Mouse (Mus musculus) left cerebral cortex, postnatal 10 days (tissue): ENCODE results near the gene Smg6. TPM values are rescaled to one million over a fixed set of nuclear protein-coding genes. Genes with fewer than 3 reads are reported as not detected.
A peak's percentile ranks its signal among the peaks of the same experiment; 100 is the strongest.
"Not testable (repeated sequence)": the region's sequence is repeated elsewhere in the genome, so short reads cannot be mapped to it uniquely, and the experiment has no call there.

ENCODE experiments used
- DNase-seq, 2 experiments: peaks; one replicate each; pipeline ENCODE4 v3.0.0; 2021 to 2022; ENCODE audit warnings: low spot score in 2 of 2, mixed read lengths in 1 of 2; ENCODE audit errors: extremely low spot score in 1 of 2
- intact Hi-C: fragments of 180-260 bp; cut with DNase I; formaldehyde crosslinking; loops from one replicate; pipeline ENCODE4 v1.15.1; 2025
- total RNA-seq, 2 experiments: library from RNA; stranded (reverse); gene quantifications; 2 replicates each; pipeline ENCODE4 v1.2.3; 2021

Smg6 gene
- total RNA-seq, 2 experiments from 2014 or later = 21.8 to 24.9 TPM

DNA sequence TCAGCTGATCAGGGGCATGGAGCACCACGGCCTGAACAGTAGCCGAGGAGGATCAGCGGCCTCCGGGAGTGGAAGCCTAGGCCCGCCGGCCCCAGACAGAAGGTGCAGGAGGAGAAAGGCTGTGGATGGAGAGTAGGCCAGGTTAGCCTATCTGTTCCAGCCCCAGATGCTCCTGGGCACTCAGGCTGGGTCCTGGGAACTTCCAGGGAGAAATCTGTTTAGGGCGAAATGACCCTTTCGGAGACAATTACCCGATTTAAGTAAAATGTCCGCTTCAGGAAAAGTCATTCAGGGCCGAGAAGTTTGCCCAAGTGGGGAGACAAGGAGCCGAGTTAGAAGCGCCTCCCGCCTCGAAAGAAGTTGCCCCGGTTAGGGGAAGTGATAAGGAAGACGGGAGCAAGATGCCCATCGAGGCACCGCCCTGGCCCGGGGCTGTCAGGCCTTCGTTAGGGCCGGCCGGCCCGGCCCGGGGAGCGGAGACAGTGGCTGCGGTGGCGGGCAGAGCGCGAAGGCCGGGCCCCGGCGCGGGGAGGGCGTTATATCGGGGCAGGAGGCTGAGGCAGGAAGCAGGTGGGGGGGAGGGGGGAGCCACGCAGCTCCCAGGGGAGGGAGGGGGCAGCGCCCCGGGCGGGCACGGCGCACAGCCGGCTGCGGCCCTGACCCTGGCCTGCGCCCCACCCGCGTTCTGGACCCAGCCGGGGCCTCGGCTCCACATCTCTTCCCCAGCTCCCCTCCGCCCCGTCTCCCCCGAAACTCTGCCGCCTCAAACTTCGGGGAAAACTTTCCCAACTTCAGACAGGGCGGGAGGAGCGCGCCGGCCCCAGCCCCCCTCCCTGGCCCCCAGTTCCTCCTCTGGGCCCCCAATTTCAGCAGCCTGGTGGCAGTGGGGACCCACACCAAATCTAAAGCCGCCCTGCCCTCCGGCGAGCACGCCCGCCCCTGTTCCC, 242.3 kb downstream of the Smg6 start:
- peak in 1 of 2 experiments; percentile 73 for DNase-seq
- intact Hi-C loops = loop anchor here (2.0 kb wide), 1 partner anchor 187 kb away; no protein-coding TSS in a partner anchor

DNA sequence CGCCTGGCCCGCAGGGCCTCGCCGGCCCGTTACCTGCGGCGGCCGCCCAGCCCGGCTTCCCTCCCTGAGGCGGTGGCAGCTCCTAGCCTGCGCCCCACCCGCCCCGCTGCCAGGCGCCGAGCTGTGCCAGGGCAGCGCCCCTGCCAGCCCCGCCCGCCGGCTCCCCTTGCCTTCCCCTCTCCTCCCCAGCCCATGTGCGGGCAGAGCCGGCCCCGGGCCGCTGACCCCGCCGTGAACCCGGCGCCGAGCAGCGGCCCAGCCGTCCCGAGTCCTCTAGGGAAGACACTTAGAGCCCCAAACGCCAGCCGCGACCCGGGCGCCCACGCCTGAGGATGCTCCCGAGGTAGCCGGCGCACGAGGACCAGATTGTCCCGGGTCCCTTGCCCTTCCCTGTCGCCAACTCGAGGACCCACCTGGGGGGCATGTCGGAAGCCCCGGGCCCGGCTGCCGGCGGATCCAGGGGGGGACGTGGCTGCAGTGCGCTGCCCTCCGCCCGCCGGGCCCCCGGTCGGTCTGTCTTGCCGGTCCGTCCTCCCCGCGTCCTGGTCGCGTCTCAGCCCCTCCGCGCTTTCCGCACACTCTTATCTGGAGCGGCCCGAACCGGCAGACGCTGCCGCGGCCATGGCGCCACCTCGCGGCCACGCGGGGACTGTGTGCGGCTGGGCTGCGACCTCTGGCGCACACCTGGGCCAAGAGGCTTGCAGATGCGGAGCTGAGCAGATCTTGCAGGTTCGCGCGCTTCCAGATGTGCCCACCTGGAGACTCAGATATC, 243.2 kb downstream of the Smg6 start:
- peak; percentile 75 to 90 for DNase-seq
- intact Hi-C loops = loop anchor here (2.0 kb wide), 1 partner anchor 188 kb away; no protein-coding TSS in a partner anchor

DNA sequence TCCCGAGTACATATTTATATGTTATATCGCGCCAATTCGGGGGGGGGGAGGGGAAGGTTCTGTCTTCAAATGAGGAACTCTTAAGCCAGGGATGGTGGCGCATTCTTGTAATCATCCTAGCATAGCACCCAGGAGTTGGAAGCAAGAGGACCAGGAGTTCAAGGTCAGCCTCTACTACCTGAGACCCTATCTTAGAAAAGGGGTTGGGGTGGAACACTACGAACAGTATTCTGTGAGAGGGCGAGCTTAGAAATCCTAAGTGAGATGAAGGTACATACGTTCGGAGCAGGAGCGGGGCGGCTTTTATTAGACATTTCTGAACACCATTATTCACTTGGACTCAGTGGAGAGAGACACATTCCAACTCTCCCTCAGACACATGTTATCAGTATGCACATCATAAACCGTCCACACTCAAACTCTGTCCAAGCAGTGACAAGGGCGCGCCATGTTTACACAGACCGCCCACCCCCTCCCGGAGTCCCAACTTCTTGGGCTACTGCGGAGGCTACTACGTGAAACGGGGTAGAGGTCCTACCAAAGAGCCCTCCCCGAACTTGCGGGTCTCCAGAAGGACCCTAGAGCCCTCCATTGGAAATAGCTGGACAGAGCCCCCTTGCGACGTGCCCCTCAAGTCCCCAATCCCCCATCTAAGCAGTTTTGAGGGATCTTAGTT, 243.9 kb downstream of the Smg6 start, which contains the start of gene Hic1:
Gene Hic1 (minus strand): TSS at position 115 of the 676 bp plus-strand sequence.
- intact Hi-C loops = loop anchor here (2.0 to 10.0 kb wide), 3 partner anchors 189 to 345 kb away; partner anchors contain the start of genes Rilp and Scarf1
- DNase-seq = no peak

DNA sequence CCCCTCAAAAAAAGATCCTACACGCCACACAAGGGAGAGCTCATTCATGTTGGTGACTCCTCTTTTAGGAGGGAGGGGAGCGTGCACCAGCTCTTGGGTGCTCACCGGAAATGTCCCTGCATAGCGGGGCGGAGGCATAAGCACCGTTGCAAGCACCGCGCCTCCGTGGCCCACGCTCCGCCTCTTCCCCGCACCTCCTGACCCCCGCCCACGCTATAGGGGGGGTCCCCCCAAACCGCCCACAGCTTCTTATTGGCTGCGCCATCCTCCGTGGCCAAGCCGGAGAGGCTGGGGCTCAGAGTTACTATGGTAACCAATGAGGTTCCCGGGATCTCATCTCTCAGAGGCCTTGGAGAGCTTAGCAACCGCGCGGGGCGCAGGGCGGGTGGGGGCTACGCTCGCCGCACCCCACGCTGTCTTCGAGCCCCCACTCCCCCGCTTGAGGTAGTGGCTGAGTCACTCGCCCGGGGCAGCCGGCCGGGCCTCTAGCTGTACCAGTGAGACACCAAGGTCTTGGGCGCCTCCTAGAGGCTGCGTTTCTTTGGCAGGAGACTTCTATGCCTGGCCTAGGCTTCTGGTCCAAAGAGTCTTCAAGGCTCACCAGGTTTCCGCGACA, 244.6 kb downstream of the Smg6 start:
- intact Hi-C loops = loop anchor here (2.0 to 10.0 kb wide), 2 partner anchors 223 to 345 kb away; partner anchors contain the start of genes Rilp and Scarf1
- DNase-seq = peak; percentile 85 to 94

DNA sequence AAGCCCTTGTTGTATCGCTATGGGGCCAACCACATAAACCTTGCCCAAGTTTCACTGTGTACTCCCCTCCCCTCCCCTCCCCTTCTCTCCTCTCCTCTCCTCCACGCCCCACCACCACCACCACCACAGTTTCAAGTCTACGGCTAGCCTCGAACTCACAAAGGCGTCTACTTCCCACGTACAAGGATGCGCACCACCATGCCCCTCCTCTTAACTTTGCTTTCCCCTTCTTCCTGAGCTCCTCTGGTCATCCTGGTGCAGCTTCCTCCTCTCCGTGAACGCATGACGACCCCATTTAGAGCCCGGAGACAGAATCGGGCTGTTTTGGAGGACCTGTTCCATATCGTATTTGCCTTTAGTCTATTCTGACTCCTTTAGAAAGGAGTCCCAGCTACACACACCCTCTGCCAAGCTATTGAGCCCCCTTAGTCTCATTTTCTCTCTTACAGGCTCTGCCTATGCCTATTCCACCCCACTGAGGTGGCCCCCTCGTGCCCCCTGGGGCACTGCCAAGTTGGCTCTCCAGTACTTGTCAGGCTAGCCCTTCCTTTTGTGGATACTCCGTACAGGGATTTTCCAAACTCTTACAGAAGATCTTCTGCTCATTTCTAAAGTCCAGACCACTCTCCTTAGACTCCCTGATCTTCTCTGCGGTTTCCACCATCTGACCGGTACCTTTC, 245.7 kb downstream of the Smg6 start:
- intact Hi-C loops = loop anchor here (2.0 to 10.0 kb wide), 2 partner anchors 225 to 343 kb away; partner anchors contain the start of genes Rilp and Scarf1
- DNase-seq = peak in 1 of 2 experiments; percentile 31

DNA sequence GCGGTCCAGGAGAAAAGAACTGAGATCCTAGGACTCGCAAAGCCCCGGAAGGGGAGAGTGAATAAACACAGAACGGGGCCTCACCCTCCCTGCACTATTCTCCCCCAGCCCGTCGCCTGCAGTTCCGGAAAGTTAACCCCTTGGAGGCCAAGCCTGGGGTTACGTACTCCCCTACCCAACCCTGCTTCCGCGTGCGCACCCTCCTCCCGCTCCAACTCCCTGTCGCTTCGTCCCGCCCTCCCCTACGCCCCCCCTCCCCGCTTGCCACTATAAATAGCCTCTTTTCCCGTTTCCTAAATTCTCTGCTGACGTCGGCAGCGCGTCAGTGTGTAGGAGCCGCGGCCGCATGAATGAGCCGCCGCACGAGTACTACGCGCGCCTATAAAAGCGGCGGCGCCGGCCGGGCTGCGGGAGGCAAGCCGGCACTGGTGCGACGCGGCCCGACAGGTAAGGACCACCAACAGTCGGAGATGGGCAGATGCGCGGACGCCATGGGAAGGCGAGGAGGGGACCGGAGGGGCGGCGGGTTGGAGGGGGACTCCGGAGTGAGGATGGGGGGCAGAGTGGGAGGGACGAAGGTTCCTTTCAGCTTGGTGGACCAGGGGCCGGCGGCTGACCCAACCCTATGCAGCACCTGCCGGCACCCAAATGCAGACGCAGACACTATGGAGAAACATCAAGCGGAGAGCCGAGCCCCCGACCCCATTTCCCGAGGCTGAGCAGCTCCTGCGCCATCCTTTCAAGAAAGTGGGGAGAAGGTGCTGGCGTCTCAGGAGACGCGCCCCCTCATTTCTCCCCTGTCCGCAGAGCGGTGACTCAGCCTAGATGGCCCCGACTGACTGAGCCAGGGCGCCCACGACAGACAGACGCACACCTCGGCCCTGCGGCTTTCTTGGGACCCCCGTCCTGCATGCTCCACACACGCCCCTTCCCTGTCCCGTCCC, 246.8 kb downstream of the Smg6 start:
- intact Hi-C loops = loop anchor here (10.0 kb wide), 1 partner anchor 342 kb away; the partner anchor contains the start of genes Rilp and Scarf1
- peak in 1 of 2 experiments; percentile 81 for DNase-seq

DNA sequence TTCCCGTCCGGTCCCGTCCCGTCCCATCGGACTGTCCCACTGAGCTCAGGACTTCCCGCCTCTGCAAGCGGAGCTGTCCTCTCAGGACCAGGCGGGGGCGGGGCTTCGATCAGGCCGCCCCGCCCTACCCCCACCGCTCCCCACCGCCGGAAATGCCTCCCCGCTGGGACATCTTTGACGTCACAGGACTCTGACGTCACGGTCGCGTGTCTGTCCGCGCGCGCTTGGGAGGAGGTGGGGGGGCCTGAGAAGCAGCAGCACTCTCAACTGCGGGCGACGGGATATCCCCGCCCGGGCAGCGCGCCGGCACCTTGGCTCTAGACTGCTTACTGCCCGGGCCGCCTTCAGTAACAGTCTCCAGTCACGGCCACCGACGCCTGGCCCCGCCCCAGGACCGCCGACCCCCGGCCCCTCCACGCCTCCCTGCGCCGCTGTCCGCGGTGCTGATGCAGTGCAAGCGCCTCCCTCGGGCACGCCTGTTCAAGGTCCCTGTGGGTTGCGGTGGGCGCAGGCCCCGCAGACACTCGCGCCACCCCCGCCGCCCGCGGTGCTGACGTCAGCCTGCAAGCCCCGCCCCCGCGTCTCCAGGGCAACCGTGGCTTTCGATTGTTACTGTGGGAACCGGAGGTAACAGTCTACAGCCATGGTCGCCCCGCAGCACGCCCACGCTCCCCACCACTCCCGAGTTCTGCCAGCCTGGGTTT, 247.6 kb downstream of the Smg6 start:
- intact Hi-C loops = loop anchor here (10.0 kb wide), 1 partner anchor 342 kb away; the partner anchor contains the start of genes Rilp and Scarf1
- peak; percentile 94 to 95 for DNase-seq

DNA sequence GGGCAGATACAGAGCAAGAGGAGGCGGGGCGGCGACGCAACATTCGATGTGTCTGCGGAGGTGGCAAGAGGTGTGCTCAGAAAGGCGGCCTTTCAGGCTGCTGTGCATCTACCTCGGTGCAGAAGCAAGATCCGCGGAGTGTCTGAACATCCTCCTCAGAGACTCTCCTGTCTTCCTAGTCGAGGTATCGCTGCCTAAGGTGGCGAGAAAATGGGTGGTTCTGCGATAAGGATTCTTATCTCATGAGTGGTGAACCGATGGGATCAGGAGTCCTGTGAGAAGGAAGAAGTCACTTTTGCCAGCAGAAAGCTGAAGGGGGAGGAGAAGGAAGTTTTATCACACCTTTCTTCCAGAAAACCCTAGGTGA, 248.2 kb downstream of the Smg6 start:
- no peak for DNase-seq
- intact Hi-C loops = loop anchor here (10.0 kb wide), 1 partner anchor 341 kb away; the partner anchor contains the start of genes Rilp and Scarf1

DNA sequence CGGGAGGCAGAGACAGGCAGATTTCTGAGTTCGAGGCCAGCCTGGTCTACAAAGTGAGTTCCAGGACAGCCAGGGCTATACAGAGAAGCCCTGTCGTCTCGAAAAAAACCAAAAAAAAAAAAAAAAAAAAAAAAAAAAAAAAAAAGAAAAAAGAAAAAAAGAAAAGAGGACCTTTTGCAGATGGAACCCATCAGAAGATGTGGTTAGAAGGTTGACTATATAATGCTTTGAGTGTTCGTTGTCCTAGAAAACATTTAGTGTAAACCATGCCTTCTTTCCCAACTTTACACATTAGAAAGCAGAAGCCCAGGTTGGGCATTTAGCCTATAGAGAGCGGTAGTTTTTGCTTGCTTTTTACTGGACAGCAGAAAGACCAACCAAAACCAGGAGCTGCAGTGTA, 249.0 kb downstream of the Smg6 start:
- intact Hi-C loops = loop anchor here (10.0 kb wide), 1 partner anchor 340 kb away; the partner anchor contains the start of genes Rilp and Scarf1
- DNase-seq = not testable (repeated sequence)

DNA sequence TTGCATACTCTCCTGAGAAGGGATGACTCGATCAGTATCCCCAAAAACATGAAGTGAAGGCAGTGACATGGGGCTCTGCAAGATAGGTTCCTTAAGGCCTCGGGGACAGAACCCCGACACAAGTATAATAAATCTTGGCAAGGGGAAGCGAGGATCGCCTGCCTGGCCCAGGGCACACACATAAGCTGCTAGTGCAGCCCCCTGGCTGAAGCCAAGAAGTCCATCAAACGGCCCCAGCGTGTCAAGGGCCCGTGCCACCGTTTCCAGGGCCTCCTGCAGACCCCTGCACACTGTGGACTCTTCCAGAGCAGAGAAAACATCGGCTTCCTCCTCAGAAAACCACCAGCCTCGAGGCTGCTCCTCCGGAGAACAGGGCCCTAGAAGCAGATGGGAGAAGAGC, 252.4 kb downstream of the Smg6 start:
- DNase-seq = peak in 1 of 2 experiments; percentile 35
- intact Hi-C loops = loop anchor here (2.0 to 10.0 kb wide), 2 partner anchors 113 to 337 kb away; partner anchors contain the start of genes Rilp and Scarf1

DNA sequence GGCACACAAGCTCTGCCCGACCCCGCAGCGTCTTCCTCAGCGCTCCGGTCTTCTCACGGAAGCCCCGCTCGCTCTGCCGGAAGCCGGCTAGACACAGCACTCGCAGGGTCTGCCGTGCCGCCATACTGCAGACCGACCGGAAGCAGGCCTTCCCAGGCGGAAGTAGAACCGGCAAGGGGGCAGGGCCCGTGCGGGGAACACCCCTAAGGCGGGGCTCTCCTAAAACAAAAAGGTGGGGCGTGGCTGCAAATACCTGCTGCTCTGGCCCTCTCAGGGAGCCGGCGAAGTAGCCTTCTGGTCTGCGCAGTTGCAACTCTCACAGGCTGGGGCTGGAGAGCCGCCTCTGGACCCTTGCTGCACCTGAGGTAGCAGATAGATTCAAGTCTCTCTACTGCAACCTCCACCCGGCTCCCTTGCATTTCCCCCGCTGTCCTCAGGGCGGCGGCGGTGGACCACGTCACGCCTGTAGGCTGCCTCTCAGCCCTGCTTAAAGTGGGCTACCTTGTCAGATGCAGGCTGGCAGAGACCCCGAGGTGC, 253.1 kb downstream of the Smg6 start, which contains the start of gene Ovca2:
Gene Ovca2 (minus strand): TSS at position 164 of the 537 bp plus-strand sequence.
- intact Hi-C loops = loop anchor here (2.0 to 10.0 kb wide), 2 partner anchors 112 to 336 kb away; partner anchors contain the start of genes Rilp and Scarf1

DNA sequence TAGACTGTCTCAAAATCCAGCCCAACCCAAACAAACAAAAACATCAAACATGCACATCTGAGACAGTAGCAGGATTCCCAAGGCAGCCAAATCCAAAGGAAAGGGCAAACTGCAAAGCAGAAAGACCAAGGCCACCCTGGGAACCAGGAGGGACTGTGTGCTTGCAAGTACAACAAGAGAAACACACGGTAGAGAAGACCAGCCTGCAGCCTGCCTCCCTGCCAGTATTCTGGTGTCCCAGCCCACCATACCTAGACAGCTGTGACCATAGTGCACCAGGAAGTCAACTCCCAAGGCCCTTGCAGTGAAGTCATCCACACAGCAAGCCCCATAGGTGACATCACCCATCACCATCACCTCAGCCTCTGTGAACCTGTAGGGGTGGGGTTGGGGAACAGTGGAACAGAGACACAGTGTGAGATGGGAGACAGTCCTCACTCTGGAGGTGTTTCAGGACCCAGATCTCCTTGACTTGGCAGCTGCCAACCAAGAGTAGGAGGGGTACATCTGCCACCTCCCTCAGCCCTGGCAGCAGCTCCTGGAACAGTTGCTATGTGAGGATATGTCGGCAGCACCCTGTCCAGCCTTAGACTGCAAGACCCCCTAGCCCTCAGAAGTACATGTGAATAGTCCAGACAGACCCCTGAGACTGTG, 258.4 kb downstream of the Smg6 start:
- intact Hi-C loops = loop anchor here (5.0 to 10.0 kb wide), 2 partner anchors 203 to 271 kb away; partner anchors contain the start of gene Wdr81
- DNase-seq = no peak

More for the DNA sequence above, 253.1 kb downstream of the Smg6 start, which contains the start of gene Ovca2:
- DNase-seq = peak; percentile 88 to 95

DNA sequence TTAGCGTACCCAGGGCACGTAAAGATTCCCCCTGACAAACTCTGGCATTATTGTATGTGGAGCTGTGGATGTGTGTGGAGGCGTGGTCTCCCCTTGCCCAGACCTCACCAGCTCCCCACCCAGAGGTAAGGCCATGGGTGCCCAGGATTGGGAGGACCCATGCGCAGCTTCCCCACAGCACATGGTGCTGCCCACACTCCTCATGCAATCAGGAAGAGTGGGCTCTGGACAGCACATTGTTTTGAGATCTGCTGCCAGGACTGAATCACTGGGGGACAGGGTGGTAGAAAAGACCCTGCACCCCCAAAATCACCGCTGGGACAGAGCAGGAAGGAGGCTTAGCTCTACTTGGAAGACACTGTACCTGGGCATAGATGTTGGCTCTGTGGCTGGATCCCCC, 258.9 kb downstream of the Smg6 start:
- DNase-seq = no peak
- intact Hi-C loops = loop anchor here (5.0 to 10.0 kb wide), 2 partner anchors 203 to 270 kb away; partner anchors contain the start of gene Wdr81

DNA sequence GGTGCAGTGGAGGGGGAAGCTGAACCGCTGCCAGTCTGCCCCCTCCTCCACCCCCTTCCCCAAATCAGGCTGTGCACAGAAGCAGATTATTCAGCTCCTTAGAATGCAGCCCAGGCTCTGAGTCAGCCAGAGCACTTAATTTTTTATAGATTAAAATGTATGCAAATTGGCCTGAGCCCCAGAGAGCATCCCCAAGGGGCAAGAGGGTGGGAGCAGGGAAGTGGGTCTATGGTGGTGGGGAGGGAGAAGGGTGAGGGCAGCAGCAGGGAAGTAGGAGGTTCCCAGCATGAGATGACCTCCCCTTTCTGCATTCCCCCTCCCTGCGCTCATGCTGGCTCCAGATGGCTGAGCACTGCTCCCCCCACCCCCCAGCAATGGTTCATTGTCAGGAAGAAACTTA, 259.4 kb downstream of the Smg6 start:
- no peak for DNase-seq
- intact Hi-C loops = loop anchor here (5.0 to 10.0 kb wide), 2 partner anchors 202 to 270 kb away; partner anchors contain the start of gene Wdr81
